Mouse (Mus musculus) E14TG2a.4 (cell line): ENCODE results near the gene Gpc1.

ENCODE experiments used
- CTCF ChIP-seq: conservative IDR thresholded peaks from 2 replicates; pipeline ENCODE4 v1.5.1; 2014; ENCODE audit warnings: low read length
- NANOG ChIP-seq: IDR thresholded peaks from 2 replicates; pipeline ENCODE4 v1.6.1; 2014; ENCODE audit warnings: borderline replicate concordance, low read length, mixed read lengths
- POU5F1 ChIP-seq: IDR thresholded peaks from 2 replicates; pipeline ENCODE4 v1.6.1; 2014; ENCODE audit warnings: low read length, borderline replicate concordance

- TF ChIP-seq CTCF (no peak), POU5F1 (no peak), NANOG (no peak)
Measured at GRCm38 (mm10) chr1:92799653-92800052, 31.8 kb upstream of the Gpc1 start.
